Mouse (Mus musculus) forebrain, embryonic 13.5 days (tissue): ENCODE results near the gene Lrrfip2. TPM values are rescaled to one million over a fixed set of nuclear protein-coding genes. Genes with fewer than 3 reads are reported as not detected.
A peak's percentile ranks its signal among the peaks of the same experiment; 100 is the strongest.

Experiments used
- ATAC-seq: fragments of 200-750 bp; cut with Nextera tagmentation; 2 replicates; pipeline ENCODE4 v1.8.0; 2017
- H3K27ac ChIP-seq: fragments of 300-500 bp; sonication (generic); 2 replicates; pipeline ENCODE4 v1.5.1; 2015; ENCODE audit warnings: inconsistent platforms, mild to moderate bottlenecking, moderate library complexity
- H3K27me3 ChIP-seq: fragments of 300-500 bp; sonication (generic); 2 replicates; pipeline ENCODE4 v1.6.1; 2015; ENCODE audit warnings: mild to moderate bottlenecking, inconsistent platforms
- H3K36me3 ChIP-seq: fragments of 300-500 bp; sonication (generic); 2 replicates; pipeline ENCODE4 v1.6.1; 2015; ENCODE audit warnings: mild to moderate bottlenecking, inconsistent platforms; ENCODE audit not compliant: poor library complexity, severe bottlenecking
- H3K4me1 ChIP-seq: fragments of 300-500 bp; sonication (generic); 2 replicates; pipeline ENCODE4 v1.6.1; 2015; ENCODE audit warnings: inconsistent platforms
- H3K4me2 ChIP-seq: fragments of 300-500 bp; sonication (generic); 2 replicates; pipeline ENCODE4 v1.6.1; 2015; ENCODE audit warnings: inconsistent platforms, mild to moderate bottlenecking, moderate library complexity
- H3K4me3 ChIP-seq: fragments of 300-500 bp; sonication (generic); 2 replicates; pipeline ENCODE4 v1.5.1; 2015; ENCODE audit warnings: mild to moderate bottlenecking, inconsistent platforms
- H3K9ac ChIP-seq: fragments of 300-500 bp; sonication (generic); 2 replicates; pipeline ENCODE4 v1.6.1; 2015; ENCODE audit warnings: mild to moderate bottlenecking, inconsistent platforms
- H3K9me3 ChIP-seq: fragments of 300-500 bp; sonication (generic); replicated peaks from 2 replicates; pipeline ENCODE4 v1.6.1; 2016; ENCODE audit warnings: inconsistent platforms
- WGBS: fragments of 180-500 bp; shearing (Covaris S2); methylation state at CpG from one replicate; pipeline ENCODE4 v1.1.7; 2015; 5-methylcytosine and 5-hydroxymethylcytosine counted together
- polyA plus RNA-seq: library from polyadenylated mRNA; unstranded; fragments of >200 nt; fragmentation: Nextera tagmentation; extraction: Ambion mirVana; gene quantifications from 2 replicates; pipeline ENCODE4 v1.2.1, GENCODE M21; 2015

The Lrrfip2 gene
- polyA plus RNA-seq, 1 experiment from 2014 or later: 42.1 TPM

- Histone ChIP-seq H3K9ac (no peak overlapping the region), H3K4me1 (peaks cover 9% of the 10 kb centered on the region; the same call in 1 of the 2 replicates), H3K4me2 (no peak overlapping the region), H3K36me3 (no peaks in the 10 kb centered on the region), H3K4me3 (no peak overlapping the region), H3K9me3 (no peaks in the 10 kb centered on the region), H3K27ac (no peak overlapping the region), H3K27me3 (no peaks in the 10 kb centered on the region)
- no peak for ATAC-seq
- WGBS: 85% methylated on average over 5 of the region's 5 CpGs
Measured at GRCm38 (mm10) chr9:111178971-111179370, 61.6 kb downstream of the Lrrfip2 start.

- Histone ChIP-seq H3K9ac (no peak overlapping the region), H3K27ac (no peak overlapping the region), H3K9me3 (no peaks in the 10 kb centered on the region), H3K36me3 (no peaks in the 10 kb centered on the region), H3K27me3 (no peaks in the 10 kb centered on the region), H3K4me1 (peaks cover 22% of the 10 kb centered on the region), H3K4me3 (no peak overlapping the region), H3K4me2 (no peak overlapping the region)
- no peak for ATAC-seq
- 72% methylated on average over 3 of the region's 3 CpGs for WGBS
Measured at GRCm38 (mm10) chr9:111182176-111182575, 64.8 kb downstream of the Lrrfip2 start.

- ATAC-seq: peak; percentile 61
- peaks cover 7% of the 10 kb centered on the region; the same call in 1 of the 2 replicates for H3K36me3 ChIP-seq
- peaks cover 22% of the 10 kb centered on the region for H3K4me1 ChIP-seq
- no peaks in the 10 kb centered on the region for H3K27me3 ChIP-seq
- WGBS: 51% methylated on average over 4 of the region's 4 CpGs
- no peak overlapping the region for H3K9ac ChIP-seq
- no peaks in the 10 kb centered on the region for H3K9me3 ChIP-seq
- H3K27ac ChIP-seq: 0 out of 2 replicates have a peak overlapping the region, but pooled peaks have one; percentile 17
- no peak overlapping the region for H3K4me2 ChIP-seq
- no peak overlapping the region for H3K4me3 ChIP-seq
Measured at GRCm38 (mm10) chr9:111184929-111185328, 67.5 kb downstream of the Lrrfip2 start.

- H3K4me2 ChIP-seq: no peak overlapping the region
- no peak overlapping the region for H3K4me3 ChIP-seq
- no peaks in the 10 kb centered on the region for H3K27me3 ChIP-seq
- no peak overlapping the region for H3K9ac ChIP-seq
- no peak overlapping the region; the same call in 1 of the 2 replicates for H3K27ac ChIP-seq
- 68% methylated on average over 6 of the region's 6 CpGs for WGBS
- H3K9me3 ChIP-seq: no peaks in the 10 kb centered on the region
- ATAC-seq: no peak
- peaks cover 22% of the 10 kb centered on the region for H3K4me1 ChIP-seq
- H3K36me3 ChIP-seq: peaks cover 11% of the 10 kb centered on the region; the same call in 1 of the 2 replicates
Measured at GRCm38 (mm10) chr9:111186861-111187260, 69.5 kb downstream of the Lrrfip2 start.

GRCm38 (mm10) chr9:111188731-111189130 is 71.3 kb downstream of the Lrrfip2 start:
- H3K4me3 ChIP-seq: no peak overlapping the region
- ATAC-seq: no peak
- H3K4me2 ChIP-seq: no peak overlapping the region
- no peak overlapping the region for H3K9ac ChIP-seq
- peaks cover 12% of the 10 kb centered on the region for H3K4me1 ChIP-seq
- H3K9me3 ChIP-seq: no peaks in the 10 kb centered on the region
- no peak overlapping the region for H3K27ac ChIP-seq
- peaks cover 11% of the 10 kb centered on the region; the same call in 1 of the 2 replicates for H3K36me3 ChIP-seq
- no peaks in the 10 kb centered on the region for H3K27me3 ChIP-seq
- WGBS: 90% methylated on average over 7 of the region's 7 CpGs

- Histone ChIP-seq H3K9me3 (no peaks in the 10 kb centered on the region), H3K36me3 (peaks cover 11% of the 10 kb centered on the region; the same call in 1 of the 2 replicates), H3K27me3 (no peaks in the 10 kb centered on the region), H3K4me2 (no peak overlapping the region), H3K4me3 (no peak overlapping the region), H3K9ac (no peak overlapping the region), H3K4me1 (no peaks in the 10 kb centered on the region), H3K27ac (no peak overlapping the region)
- WGBS: 88% methylated on average over 2 of the region's 2 CpGs
- ATAC-seq: no peak
Measured at GRCm38 (mm10) chr9:111193211-111193610, 75.8 kb downstream of the Lrrfip2 start.

GRCm38 (mm10) chr9:111197116-111197515 is 79.7 kb downstream of the Lrrfip2 start:
- Histone ChIP-seq H3K36me3 (peaks cover 12% of the 10 kb centered on the region; the same call in 1 of the 2 replicates), H3K9ac (no peak overlapping the region), H3K4me2 (no peak overlapping the region), H3K4me1 (no peaks in the 10 kb centered on the region), H3K4me3 (no peak overlapping the region), H3K27ac (no peak overlapping the region), H3K27me3 (no peaks in the 10 kb centered on the region), H3K9me3 (no peaks in the 10 kb centered on the region)
- no peak for ATAC-seq
- 93% methylated on average over 3 of the region's 3 CpGs for WGBS

GRCm38 (mm10) chr9:111197712-111198111 is 80.3 kb downstream of the Lrrfip2 start:
- no peak overlapping the region for H3K9ac ChIP-seq
- no peaks in the 10 kb centered on the region for H3K9me3 ChIP-seq
- H3K27ac ChIP-seq: no peak overlapping the region
- no peak overlapping the region for H3K4me2 ChIP-seq
- ATAC-seq: no peak
- H3K4me1 ChIP-seq: no peaks in the 10 kb centered on the region
- peaks cover 16% of the 10 kb centered on the region; the same call in 1 of the 2 replicates for H3K36me3 ChIP-seq
- WGBS: 92% methylated on average over 4 of the region's 4 CpGs
- H3K4me3 ChIP-seq: no peak overlapping the region
- H3K27me3 ChIP-seq: no peaks in the 10 kb centered on the region

GRCm38 (mm10) chr9:111198332-111198731 is 80.9 kb downstream of the Lrrfip2 start:
- no peak overlapping the region for H3K27ac ChIP-seq
- H3K27me3 ChIP-seq: no peaks in the 10 kb centered on the region
- peaks cover 16% of the 10 kb centered on the region; the same call in 1 of the 2 replicates for H3K36me3 ChIP-seq
- H3K9ac ChIP-seq: no peak overlapping the region
- H3K4me2 ChIP-seq: no peak overlapping the region
- H3K9me3 ChIP-seq: no peaks in the 10 kb centered on the region
- 94% methylated on average over 1 of the region's 1 CpGs for WGBS
- no peak for ATAC-seq
- no peak overlapping the region for H3K4me3 ChIP-seq
- H3K4me1 ChIP-seq: no peaks in the 10 kb centered on the region

- no peak for ATAC-seq
- no peaks in the 10 kb centered on the region for H3K27me3 ChIP-seq
Measured at GRCm38 (mm10) chr9:111200208-111200607, 82.8 kb downstream of the Lrrfip2 start.

GRCm38 (mm10) chr9:111204601-111205375 is 87.4 kb downstream of the Lrrfip2 start:
- Histone ChIP-seq H3K27me3 (no peaks in the 10 kb centered on the region), H3K4me1 (no peaks in the 10 kb centered on the region), H3K27ac (no peak overlapping the region), H3K4me3 (no peak overlapping the region), H3K9ac (no peak overlapping the region), H3K36me3 (peaks cover 26% of the 10 kb centered on the region; the same call in 1 of the 2 replicates), H3K9me3 (no peaks in the 10 kb centered on the region), H3K4me2 (no peak overlapping the region)
- WGBS: 85% methylated on average over 9 of the region's 9 CpGs
- ATAC-seq: no peak

More at GRCm38 (mm10) chr9:111200208-111200607, 82.8 kb downstream of the Lrrfip2 start:
- Histone ChIP-seq H3K4me3 (no peak overlapping the region), H3K36me3 (peaks cover 16% of the 10 kb centered on the region; the same call in 1 of the 2 replicates), H3K9ac (no peak overlapping the region), H3K9me3 (no peaks in the 10 kb centered on the region), H3K27ac (no peak overlapping the region), H3K4me1 (no peaks in the 10 kb centered on the region), H3K4me2 (no peak overlapping the region)

GRCm38 (mm10) chr9:111207683-111208082 is 90.3 kb downstream of the Lrrfip2 start:
- Histone ChIP-seq H3K4me2 (no peak overlapping the region), H3K4me1 (no peaks in the 10 kb centered on the region), H3K9me3 (no peaks in the 10 kb centered on the region), H3K9ac (no peak overlapping the region), H3K27me3 (no peaks in the 10 kb centered on the region), H3K27ac (no peak overlapping the region), H3K36me3 (peaks cover 11% of the 10 kb centered on the region; the same call in 1 of the 2 replicates), H3K4me3 (no peak overlapping the region)
- 72% methylated on average over 3 of the region's 3 CpGs for WGBS
- ATAC-seq: no peak
